Mouse (Mus musculus) embryo, embryonic 9.5 days (tissue): ENCODE measurements around the gene Cd180.

Experiments
- DNase-seq: peaks from one replicate; pipeline ENCODE4 v3.0.0-alpha.2; 2017; ENCODE audit errors: extremely low spot score

The Cd180 gene

GRCm38 (mm10) chr13:102744481-102745269, 51.3 kb downstream of the Cd180 start:
- DNase-seq: peak; percentile 56

- no peak for DNase-seq
These were observed 51.9 kb downstream of the Cd180 start for GRCm38 (mm10) chr13:102745270-102745600.

GRCm38 (mm10) chr13:102745626-102746342, 52.4 kb downstream of the Cd180 start:
- no peak for DNase-seq

GRCm38 (mm10) chr13:102746803-102747561, 53.6 kb downstream of the Cd180 start:
- no peak for DNase-seq

DNA sequence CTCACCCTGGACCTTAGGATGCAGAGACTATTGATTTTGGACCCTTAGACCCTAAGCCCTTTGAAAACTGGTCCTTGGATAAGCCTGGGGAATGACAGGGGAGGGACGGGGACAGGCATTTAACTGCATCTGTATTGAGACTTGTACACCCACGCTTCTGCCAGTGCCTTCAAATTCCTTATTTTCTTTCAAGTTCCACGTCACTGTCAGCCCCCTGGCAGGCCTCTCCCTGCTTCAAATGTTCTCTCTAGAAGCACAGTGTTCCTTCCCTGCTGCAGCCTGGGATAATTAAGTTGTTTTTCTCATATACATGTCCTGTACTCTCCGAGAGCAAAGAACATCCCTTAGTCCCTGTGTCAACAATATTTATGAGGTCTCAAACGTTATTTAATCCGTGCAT, 55.8 kb downstream of the Cd180 start:
- DNase-seq: no peak

DNA sequence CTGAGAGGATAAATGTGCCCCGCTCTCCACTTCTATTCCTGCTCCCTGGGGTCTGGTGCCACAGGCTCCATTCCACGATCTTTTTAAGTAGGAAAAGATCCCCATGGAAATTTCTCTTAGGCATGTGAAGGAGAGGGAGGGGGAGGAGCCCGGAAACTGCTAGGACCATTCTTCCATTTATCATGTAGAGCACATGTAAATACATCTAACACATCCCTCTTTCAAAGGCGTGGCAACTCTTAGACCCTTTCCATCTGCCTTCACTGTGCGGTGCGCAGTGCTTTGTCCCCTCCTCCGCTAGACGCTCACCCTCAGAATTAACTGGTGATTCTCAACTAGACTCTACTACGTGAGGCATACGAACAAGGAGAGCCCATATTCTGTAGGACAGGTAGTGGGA, 56.5 kb downstream of the Cd180 start:
- no peak for DNase-seq

DNA sequence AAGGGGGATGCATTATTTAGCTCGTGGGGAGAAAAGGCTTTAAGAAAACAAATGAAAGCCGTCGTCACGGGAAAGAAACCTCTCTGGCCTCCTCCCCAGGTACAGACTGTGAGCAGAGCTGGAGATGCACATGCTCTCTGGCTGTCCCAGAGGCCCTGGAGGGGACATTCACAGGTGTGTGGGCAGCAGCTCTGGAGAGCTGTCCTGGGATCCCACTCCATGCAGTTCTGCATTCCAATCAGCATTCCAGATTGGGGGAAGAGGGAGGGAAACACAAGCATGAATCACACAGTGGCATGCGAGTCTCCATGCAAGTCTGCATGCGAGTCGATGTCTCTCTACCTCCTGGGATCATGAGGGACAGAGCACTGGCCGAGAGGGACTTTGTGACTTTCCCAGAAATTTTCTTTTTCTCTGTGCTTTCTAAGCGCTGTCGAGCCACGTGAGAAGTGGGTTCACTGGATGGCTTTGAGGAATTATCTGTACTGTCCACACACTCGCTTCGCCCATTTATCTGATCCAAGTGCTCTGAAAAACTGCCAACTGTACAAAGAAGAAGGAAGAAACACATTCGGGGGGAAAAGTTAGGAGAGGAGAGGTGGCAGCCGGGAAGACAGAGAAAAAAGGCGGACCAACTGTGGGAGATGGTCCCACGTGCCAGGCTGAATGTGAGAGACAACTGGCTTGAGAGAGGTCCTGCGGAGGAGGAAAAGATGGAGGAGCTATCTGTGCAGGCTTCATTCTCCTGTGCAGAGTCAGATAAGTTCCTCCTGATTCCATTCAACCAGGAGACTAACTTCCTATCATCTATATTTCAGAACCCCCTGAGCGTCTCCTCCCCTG, 60.6 kb downstream of the Cd180 start:
- DNase-seq: no peak

DNA sequence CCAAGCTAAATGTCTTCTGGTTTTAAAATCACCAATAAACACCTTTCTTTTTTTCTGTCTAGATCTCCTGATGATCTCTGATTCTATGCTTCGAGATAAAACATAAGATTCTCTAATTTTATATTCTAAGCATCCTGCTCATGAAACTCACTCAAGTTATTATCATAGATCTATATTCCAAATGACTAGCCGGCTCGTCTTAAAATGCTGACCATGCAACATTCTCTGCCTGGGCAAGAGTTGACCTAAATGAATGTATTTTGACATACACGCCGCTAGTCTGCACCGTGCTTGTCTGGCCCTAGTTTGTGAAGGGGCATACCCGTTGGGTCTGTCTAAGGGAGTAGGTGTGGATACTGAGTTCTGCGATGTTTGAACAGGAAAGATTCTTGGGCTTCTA, 61.8 kb downstream of the Cd180 start:
- no peak for DNase-seq

DNA sequence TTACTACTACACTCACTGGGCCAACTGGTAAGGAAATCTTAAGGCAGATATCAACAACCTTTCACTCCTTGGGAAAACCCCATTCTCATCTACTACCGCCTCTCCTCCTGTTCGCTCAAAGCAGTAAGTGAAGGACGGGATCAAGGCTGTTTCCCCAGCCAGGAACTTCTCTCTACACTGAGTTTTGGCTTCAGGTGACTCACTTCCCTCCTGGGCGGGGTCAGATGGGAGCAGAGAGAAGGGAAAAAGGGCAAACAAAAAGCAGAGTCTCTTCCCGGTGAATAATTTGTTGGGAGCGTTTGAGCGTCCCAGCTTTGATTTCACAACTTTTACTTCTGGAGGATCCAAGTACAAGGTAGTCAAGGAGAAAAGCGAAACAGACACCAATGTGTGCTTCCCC, 62.7 kb downstream of the Cd180 start:
- DNase-seq: no peak

- no peak for DNase-seq
These were observed 64.7 kb downstream of the Cd180 start for GRCm38 (mm10) chr13:102758021-102758420.

DNA sequence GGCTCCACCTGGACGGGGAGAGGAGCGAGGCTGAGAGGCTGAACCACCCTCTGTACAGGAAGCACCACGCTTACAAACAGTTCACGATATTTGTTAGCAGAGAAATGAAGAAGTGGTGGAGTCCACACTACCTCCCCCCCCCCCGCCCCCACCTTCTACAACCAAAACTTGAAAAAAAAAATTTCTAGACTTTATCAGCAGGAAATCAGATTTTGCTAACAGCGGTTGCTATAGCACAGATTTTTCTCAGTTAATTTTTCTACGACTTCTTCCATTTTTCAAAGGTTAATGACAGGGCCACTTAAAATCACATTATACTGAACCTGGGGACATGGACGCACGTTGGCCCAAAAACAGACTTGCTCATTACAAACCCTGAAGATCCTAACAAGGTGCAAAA, 68.1 kb downstream of the Cd180 start:
- DNase-seq: no peak

- no peak for DNase-seq
These were observed 68.8 kb downstream of the Cd180 start for GRCm38 (mm10) chr13:102762203-102762602.

GRCm38 (mm10) chr13:102764218-102764617, 70.9 kb downstream of the Cd180 start:
- DNase-seq: no peak

DNA sequence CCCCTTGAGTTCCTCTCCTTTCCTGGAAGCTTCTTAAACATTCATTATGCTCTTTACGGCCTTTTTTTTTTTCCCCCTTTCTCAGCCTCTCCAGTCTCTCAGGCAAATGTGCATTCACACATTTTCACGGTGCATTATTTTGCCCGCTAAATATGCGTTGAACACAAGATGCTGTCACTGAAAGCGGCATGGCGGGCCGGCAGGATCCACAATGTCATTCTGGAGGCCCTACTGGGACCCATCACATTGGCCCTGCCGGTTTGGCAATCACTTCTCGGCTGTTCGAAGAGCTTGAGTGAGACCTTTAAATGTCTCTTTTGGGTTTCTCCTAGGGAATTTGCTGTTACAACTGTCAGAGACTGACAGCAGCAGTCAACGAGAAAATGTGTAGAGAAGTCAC, 71.9 kb downstream of the Cd180 start:
- no peak for DNase-seq

DNA sequence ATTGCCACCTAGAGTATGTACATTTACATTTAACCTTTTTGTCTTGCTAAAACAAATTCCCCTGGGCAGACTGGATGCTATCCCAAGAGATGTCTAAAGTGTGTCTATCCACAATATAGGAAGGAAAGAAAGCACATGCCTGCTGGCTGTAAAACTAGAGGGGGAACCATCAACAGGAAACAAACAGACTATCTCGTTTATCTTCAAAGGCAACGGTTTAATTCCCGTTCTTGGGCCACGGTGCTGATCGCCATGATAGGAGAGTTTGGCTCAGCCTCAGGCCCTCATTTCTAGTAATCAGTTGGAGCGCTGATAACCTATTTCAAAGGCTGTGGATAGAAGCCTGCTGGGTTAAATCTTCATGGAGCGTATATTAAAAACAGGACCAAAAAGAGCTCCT, 73.8 kb downstream of the Cd180 start:
- DNase-seq: no peak

DNA sequence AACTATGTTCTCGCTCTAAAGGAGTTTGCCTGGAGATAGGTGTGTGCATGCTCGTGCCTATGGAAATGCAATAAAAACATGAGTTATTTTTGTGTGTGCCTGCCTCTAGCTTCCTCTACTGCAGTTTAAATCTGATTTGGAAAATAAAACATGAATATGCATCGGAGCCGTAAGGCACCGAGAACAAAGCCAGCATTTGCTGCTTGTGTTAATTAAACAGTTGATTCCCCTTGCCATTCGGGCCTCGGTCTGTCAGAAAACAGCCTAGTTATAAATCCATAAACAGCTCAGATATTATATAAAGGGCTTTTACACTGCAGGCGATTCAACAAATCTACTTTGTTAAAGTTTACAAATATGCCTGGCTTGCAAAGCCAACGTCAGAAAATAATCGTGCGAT, 75.2 kb downstream of the Cd180 start:
- no peak for DNase-seq

DNA sequence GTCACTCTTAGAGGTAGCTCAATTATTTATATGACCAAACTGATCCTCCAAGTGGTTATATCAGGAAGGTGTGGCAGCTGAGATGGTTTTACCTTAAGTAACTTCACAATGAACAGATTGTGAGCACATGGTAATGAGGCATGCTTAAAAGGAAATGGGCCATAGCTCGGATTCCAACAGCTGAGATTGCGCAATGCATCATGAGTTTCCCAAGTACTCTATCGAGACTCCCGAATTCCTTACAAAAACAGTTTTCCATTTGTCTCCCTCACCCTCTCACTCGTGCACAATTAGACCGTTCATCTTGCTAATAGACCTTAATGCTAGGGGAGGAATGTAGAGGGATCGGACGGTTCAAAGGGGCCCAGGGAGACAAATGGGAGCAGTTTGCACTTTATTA, 76.8 kb downstream of the Cd180 start:
- no peak for DNase-seq

- DNase-seq: no peak
These were observed 79.8 kb downstream of the Cd180 start for GRCm38 (mm10) chr13:102773169-102773568.

- peak; percentile 14 for DNase-seq
These were observed 81.4 kb downstream of the Cd180 start for GRCm38 (mm10) chr13:102774786-102775201.

DNA sequence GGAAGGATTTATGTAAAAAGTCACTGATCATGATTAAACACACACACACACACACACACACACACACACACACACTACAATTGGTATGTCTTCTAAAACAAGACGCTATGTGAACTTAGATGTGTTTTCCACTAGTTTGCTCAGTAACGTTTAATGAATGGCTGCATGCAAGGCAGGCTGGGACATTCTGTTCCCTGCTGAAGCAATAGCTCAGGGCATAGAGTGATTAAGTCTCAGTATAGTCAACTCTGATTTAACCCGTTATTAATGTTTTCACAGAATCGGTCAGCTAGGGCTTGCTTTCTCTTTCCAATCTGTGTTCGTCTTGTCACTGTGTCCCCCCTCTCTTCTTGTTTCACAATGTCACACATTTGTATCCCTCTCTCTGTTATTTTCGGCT, 82.1 kb downstream of the Cd180 start:
- no peak for DNase-seq

DNA sequence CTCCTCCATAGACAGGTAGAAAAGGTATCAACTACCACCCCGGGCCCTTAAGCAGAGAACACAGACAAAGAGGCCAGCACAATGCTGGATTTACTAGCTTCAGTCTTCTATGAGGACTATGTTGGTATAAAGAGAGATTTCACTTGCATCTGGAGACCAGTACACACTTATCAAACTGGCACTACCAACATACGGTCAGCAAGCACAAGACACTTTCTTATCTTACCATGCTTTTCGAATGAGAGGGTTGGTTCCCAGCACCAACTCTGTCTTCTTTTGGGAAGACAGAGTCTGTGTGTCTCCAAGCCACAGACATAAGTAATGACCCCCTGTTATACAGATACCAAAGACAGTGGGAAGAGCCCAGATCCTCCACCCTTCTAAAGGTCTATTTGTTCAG, 85.5 kb downstream of the Cd180 start:
- no peak for DNase-seq

GRCm38 (mm10) chr13:102779275-102779674, 85.9 kb downstream of the Cd180 start:
- DNase-seq: no peak
